Mouse (Mus musculus) limb, embryonic 14.5 days (tissue): Measurements from ENCODE around the gene Tbx3. TPM values are rescaled to one million over a fixed set of nuclear protein-coding genes. Genes with fewer than 3 reads are reported as not detected.

ENCODE experiments used
- ATAC-seq: fragments of 200-750 bp; cut with Nextera tagmentation; 2 replicates; pipeline ENCODE4 v1.8.0; 2017; ENCODE audit warnings: low read depth, moderate number of reproducible peaks, moderate TSS enrichment; ENCODE audit not compliant: low FRiP score
- DNase-seq: peaks from one replicate; pipeline ENCODE4 v3.0.0-alpha.2; 2015; ENCODE audit warnings: low spot score
- H3K27ac ChIP-seq: fragments of 300-500 bp; sonication (generic); replicated peaks from 2 replicates; pipeline ENCODE4 v1.5.1; 2014; ENCODE audit warnings: low read depth, mild to moderate bottlenecking, low read length, moderate library complexity, mixed read lengths
- H3K27me3 ChIP-seq: fragments of 300-500 bp; sonication (generic); 2 replicates; pipeline ENCODE4 v1.6.1; 2014; ENCODE audit warnings: low read length, mixed read lengths; ENCODE audit not compliant: control insufficient read depth, insufficient read depth
- H3K36me3 ChIP-seq: fragments of 300-500 bp; sonication (generic); 2 replicates; pipeline ENCODE4 v1.6.1; 2014; ENCODE audit warnings: mild to moderate bottlenecking, low read length, moderate library complexity, mixed read lengths; ENCODE audit not compliant: control insufficient read depth, insufficient read depth
- H3K4me1 ChIP-seq: fragments of 300-500 bp; sonication (generic); 2 replicates; pipeline ENCODE4 v1.6.1; 2014; ENCODE audit warnings: antibody characterized with exemption, low read length, mixed read lengths; ENCODE audit not compliant: control insufficient read depth, insufficient read depth
- H3K4me2 ChIP-seq: fragments of 300-500 bp; sonication (generic); replicated peaks from 2 replicates; pipeline ENCODE4 v1.6.1; 2014; ENCODE audit warnings: low read depth, mild to moderate bottlenecking, low read length, moderate library complexity; ENCODE audit not compliant: severe bottlenecking
- H3K4me3 ChIP-seq: fragments of 300-500 bp; sonication (generic); replicated peaks from 2 replicates; pipeline ENCODE4 v1.5.1; 2014; ENCODE audit warnings: low read length
- H3K9ac ChIP-seq: fragments of 300-500 bp; sonication (generic); 2 replicates; pipeline ENCODE4 v1.6.1; 2014; ENCODE audit warnings: mild to moderate bottlenecking, low read depth, low read length, moderate library complexity; ENCODE audit not compliant: severe bottlenecking
- H3K9me3 ChIP-seq: fragments of 300-500 bp; sonication (generic); 2 replicates; pipeline ENCODE4 v1.6.1; 2016; ENCODE audit warnings: low read length; ENCODE audit not compliant: control insufficient read depth
- POLR2A ChIP-seq: fragments of 200-500 bp; IDR thresholded peaks from 2 replicates; pipeline ENCODE4 v1.8.0; 2012; ENCODE audit warnings: inconsistent platforms, mild to moderate bottlenecking, moderate library complexity, borderline replicate concordance; ENCODE audit not compliant: insufficient read depth, insufficient read length; ENCODE audit errors: extremely low read depth
- WGBS: fragments of 180-500 bp; shearing (Covaris S2); extraction: QIAGEN DNeasy Blood & Tissue Kit; methylation state at CpG from one replicate; pipeline ENCODE4 v1.1.7; 2014; 5-methylcytosine and 5-hydroxymethylcytosine counted together
- polyA plus RNA-seq, 2 experiments: library from polyadenylated mRNA; depleted of rRNA in 1 of 2; stranded (reverse) in 1 of 2; unstranded in 1 of 2; fragments of >200 nt; fragmentation: Nextera tagmentation in 1 of 2; extraction: Ambion mirVana in 1 of 2; gene quantifications; 2 replicates each; pipeline versions ENCODE4 v1.2.1 to v1.2.3; 2012 to 2014

Tbx3 gene
- polyA plus RNA-seq, 2 experiments, result 18.6 to 23.9 TPM

GRCm38 (mm10) chr5:119656856-119657255 lies 13.6 kb upstream of the Tbx3 start:
- H3K4me3 ChIP-seq, result no peak overlapping the region
- ATAC-seq (no peak), DNase-seq (no peak)
- H3K36me3 ChIP-seq, result no peaks in the 10 kb centered on the region
- H3K27ac ChIP-seq, result no peak overlapping the region
- H3K27me3 ChIP-seq, result peaks cover 73% of the 10 kb centered on the region
- H3K4me2 ChIP-seq, result no peak overlapping the region
- TF ChIP-seq POLR2A, result no peak
- H3K4me1 ChIP-seq, result no peaks in the 10 kb centered on the region
- no peaks in the 10 kb centered on the region for H3K9me3 ChIP-seq
- no peak overlapping the region for H3K9ac ChIP-seq
- 12% methylated on average over 21 of the region's 21 CpGs for WGBS

- WGBS, result 14% methylated on average over 6 of the region's 6 CpGs
- H3K9me3 ChIP-seq, result no peaks in the 10 kb centered on the region
- H3K4me1 ChIP-seq, result no peaks in the 10 kb centered on the region
- no peak overlapping the region for H3K4me2 ChIP-seq
- no peak for ATAC-seq
- no peak overlapping the region for H3K4me3 ChIP-seq
- no peak overlapping the region for H3K9ac ChIP-seq
- no peak overlapping the region for H3K27ac ChIP-seq
- TF ChIP-seq POLR2A, result no peak
- H3K36me3 ChIP-seq, result no peaks in the 10 kb centered on the region
- no peak for DNase-seq
- H3K27me3 ChIP-seq, result peaks cover 73% of the 10 kb centered on the region
Measured at GRCm38 (mm10) chr5:119657362-119657761, 13.1 kb upstream of the Tbx3 start.

- DNase-seq (no peak), ATAC-seq (no peak)
- no peak overlapping the region for H3K4me3 ChIP-seq
- H3K4me1 ChIP-seq, result no peaks in the 10 kb centered on the region
- no peaks in the 10 kb centered on the region for H3K36me3 ChIP-seq
- no peak overlapping the region for H3K9ac ChIP-seq
- 14% methylated on average over 6 of the region's 6 CpGs for WGBS
- no peak for TF ChIP-seq POLR2A
- H3K27me3 ChIP-seq, result peaks cover 78% of the 10 kb centered on the region
- H3K9me3 ChIP-seq, result no peaks in the 10 kb centered on the region
- H3K4me2 ChIP-seq, result no peak overlapping the region
- no peak overlapping the region for H3K27ac ChIP-seq
Measured at GRCm38 (mm10) chr5:119657804-119658203, 12.7 kb upstream of the Tbx3 start.

DNA sequence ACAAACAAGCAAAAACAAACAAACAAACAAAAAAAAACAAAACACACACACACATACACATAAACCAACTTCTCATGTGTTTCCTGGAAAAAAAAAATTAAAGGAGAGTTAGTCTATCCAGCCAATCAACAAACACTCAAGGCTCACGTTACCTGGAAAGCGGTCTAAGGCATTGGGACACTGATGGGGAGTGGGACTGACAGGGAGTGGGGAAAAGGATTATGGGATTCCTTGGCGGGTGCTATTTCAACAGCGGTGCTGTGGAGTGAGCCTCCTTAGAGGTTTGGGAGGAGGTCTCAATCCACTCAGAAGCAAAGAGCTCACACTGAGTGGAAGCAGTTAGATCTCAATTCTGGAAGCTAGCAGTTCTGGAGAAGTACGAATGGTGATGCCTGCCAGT lies 12.1 kb upstream of the Tbx3 start:
- Histone ChIP-seq H3K9me3 (no peaks in the 10 kb centered on the region), H3K27ac (no peak overlapping the region), H3K4me2 (no peak overlapping the region), H3K27me3 (peaks cover 84% of the 10 kb centered on the region), H3K4me1 (peaks cover 2% of the 10 kb centered on the region; the same call in 1 of the 2 replicates), H3K9ac (no peak overlapping the region), H3K36me3 (no peaks in the 10 kb centered on the region), H3K4me3 (no peak overlapping the region)
- ATAC-seq, result no peak
- TF ChIP-seq POLR2A, result no peak
- DNase-seq, result no peak
- 17% methylated on average over 5 of the region's 5 CpGs for WGBS

GRCm38 (mm10) chr5:119659041-119659440 lies 11.4 kb upstream of the Tbx3 start:
- 12% methylated on average over 3 of the region's 3 CpGs for WGBS
- Histone ChIP-seq H3K36me3 (no peaks in the 10 kb centered on the region), H3K27me3 (peaks cover 90% of the 10 kb centered on the region), H3K9me3 (no peaks in the 10 kb centered on the region), H3K27ac (no peak overlapping the region), H3K4me3 (no peak overlapping the region), H3K9ac (no peak overlapping the region), H3K4me2 (no peak overlapping the region), H3K4me1 (peaks cover 2% of the 10 kb centered on the region; the same call in 1 of the 2 replicates)
- no peak for ATAC-seq
- no peak for DNase-seq
- no peak for TF ChIP-seq POLR2A
